Mouse (Mus musculus): ENCODE results near the gene Patl1.
A peak's percentile ranks its signal among the peaks of the same experiment; 100 is the strongest.
"Not testable (repeated sequence)": the region's sequence is repeated elsewhere in the genome, so short reads cannot be mapped to it uniquely, and the experiment has no call there.

Gene Patl1

DNA sequence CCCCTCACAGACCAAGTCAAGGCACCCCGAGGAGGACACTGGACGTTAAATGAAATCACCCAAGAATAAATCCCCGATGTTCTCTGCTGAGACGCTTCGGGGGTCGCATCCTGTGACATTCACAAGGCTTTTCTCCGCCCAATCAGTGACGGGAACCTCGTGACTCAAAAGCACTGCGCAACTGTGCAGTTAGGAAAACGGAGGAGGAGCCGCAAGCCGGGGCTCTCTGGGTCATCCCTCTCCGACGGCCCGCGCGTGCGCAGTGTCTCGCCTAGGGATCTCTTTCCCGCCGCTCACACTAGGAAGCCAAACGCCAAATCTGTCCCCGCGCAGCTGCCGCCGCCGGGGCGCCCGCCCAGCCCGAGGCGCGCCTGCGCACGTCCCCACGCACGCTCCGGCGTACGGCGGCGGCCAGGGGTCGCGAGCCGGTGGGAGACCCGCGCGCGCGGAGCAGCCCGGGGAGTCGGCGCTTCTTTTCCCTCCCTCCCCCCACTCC is at the start of gene Patl1:
Gene Patl1, plus strand, starts transcription at position 363 of the 496 bp plus-strand sequence.
- DNase-seq (ENCODE audit: low read depth): peak; percentile 99

DNA sequence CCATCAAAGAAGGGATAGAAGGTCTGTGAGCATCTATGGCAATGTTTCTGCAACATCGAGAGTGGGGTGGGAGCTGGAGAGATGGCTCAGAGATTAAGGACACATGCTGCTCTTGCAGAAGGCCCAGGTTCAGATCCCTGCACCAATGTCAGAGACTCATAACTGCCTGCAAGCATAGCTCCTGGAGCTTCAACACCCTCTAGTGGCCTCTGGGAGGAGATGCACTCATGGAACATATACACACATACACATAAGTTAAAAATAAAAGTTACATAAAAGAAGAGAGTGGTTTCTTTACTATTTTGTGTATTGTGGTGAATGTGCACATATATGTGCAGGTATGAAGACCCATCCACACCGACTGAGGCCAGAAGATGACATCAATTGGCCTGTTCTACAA is 44.4 kb upstream of the Patl1 start:
- DNase-seq (ENCODE audit: low read depth): no peak

- no peak for DNase-seq (ENCODE audit: low read depth)
Measured at GRCm38 (mm10) chr19:11875006-11875405, 37.2 kb upstream of the Patl1 start, which contains the start of gene Olfr1419. TSS of gene Olfr1419 (minus strand) at chr19:11875106.

- DNase-seq (ENCODE audit: low read depth): not testable (repeated sequence)
Measured at GRCm38 (mm10) chr19:11878404-11878803, 33.8 kb upstream of the Patl1 start.

- no peak for DNase-seq (ENCODE audit: low read depth)
Measured at GRCm38 (mm10) chr19:11886265-11886664, 25.9 kb upstream of the Patl1 start, which contains the start of gene Olfr1420. TSS of gene Olfr1420 (plus strand) at chr19:11886565.

GRCm38 (mm10) chr19:11911021-11911420 is 1.2 kb upstream of the Patl1 start:
- no peak for DNase-seq (ENCODE audit: low read depth)

DNA sequence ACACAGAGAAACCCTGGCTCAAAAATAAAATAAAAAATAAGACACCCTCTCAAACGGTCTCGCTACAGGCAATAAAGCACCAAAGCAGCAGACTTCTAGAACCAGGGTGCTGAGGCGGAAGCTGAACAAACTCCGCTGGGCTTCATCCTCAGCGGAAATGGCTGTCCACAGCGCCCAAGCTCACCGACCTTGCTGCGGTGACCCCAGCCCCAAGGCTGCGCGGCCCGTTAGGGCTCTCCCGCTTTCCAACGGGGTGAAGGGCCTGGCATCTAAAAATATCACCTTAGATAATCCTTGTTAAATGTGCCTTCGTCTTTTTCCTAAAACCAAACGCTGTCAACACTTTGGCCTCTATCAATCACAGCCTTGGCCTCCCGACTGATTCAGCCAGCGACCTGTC is 596 bp upstream of the Patl1 start:
- no peak for DNase-seq (ENCODE audit: low read depth)

GRCm38 (mm10) chr19:11912533-11913121 is 428 bp downstream of the Patl1 start:
- peak; percentile 69 for DNase-seq (ENCODE audit: low read depth)

DNA sequence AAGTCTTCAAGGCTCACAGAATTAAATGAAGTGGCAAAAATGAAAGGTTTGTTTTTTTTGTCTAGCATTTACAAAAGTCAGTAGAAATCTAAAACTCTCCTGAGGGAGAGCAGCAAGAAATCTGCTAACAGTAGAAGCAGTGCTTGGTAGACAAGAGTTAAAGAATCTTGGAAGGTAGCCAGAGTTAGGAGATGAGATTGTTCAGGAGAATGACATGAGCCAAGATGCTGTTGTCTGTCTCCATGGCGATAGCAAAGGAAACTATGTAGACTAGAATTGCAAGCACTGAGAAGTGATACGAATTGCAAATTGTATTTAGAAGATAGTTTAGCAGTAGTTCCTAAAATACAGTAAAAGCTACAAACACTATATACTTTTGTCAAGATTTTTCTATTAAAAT is 3.6 kb downstream of the Patl1 start:
- no peak for DNase-seq (ENCODE audit: low read depth)

DNA sequence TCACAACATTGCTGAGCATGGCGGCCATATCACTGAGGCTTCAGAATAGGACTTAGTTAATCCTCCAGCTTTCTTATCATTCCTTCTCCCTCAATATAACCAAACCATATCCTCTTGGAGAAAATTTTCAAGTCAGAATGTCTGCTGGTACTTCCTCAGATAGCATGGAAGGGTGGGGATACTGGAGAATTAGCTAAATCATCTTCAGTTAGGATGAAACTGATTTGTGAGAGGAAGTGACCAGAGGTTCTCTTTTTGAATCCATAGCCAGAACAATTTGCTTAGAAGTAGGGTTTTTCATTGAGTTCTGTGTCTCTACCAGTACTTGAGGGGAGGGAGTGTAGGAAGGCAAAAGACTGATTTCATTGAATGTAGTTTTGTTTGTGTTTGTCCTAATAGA is 9.9 kb downstream of the Patl1 start:
- no peak for DNase-seq (ENCODE audit: low read depth)

- DNase-seq (ENCODE audit: low read depth): not testable (repeated sequence)
Measured at GRCm38 (mm10) chr19:11922515-11922914, 10.3 kb downstream of the Patl1 start.

DNA sequence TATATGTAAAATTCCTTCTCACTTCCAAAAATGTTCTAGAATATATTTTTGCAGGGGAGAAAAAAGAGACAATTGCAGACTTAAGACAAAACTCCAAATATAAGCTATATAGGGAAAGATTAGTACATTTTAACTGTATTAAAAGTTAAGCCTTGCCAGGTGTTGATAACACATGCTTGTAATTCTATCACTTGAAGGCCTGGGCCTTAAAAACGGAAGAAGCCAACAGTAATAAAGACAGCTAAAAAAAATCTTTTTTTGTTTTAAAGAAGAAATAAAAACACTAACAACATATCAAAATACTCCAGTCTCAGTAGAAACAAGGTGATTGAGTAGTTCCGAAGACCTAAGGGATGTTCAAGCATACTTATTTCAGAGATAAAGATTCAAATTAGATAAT is 14.2 kb downstream of the Patl1 start:
- DNase-seq (ENCODE audit: low read depth): no peak

GRCm38 (mm10) chr19:11928025-11928748 is 16.0 kb downstream of the Patl1 start:
- no peak for DNase-seq (ENCODE audit: low read depth)

GRCm38 (mm10) chr19:11946460-11946859 is 34.3 kb downstream of the Patl1 start:
- DNase-seq (ENCODE audit: low read depth): not testable (repeated sequence)

GRCm38 (mm10) chr19:11949878-11950277 is 37.7 kb downstream of the Patl1 start:
- no peak for DNase-seq (ENCODE audit: low read depth)

DNA sequence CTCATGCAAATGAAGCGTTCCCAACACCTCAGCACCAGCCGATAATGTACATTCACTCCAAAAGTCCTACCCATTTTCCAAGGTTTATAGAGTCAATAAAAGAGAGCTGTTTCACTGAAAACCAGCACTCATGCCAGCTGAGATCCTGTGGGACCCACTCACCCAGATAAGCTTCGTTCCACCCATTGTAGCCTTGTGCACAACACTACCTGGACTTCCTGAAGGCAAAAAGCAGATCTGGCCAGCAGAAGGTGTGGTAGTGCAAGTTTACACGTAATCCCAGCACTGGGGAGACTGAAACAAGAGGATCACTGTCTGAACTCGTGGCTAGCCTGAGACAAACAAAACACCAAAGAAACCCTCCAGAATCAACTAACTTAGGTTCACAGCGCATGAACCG is 38.5 kb downstream of the Patl1 start:
- DNase-seq (ENCODE audit: low read depth): no peak

DNA sequence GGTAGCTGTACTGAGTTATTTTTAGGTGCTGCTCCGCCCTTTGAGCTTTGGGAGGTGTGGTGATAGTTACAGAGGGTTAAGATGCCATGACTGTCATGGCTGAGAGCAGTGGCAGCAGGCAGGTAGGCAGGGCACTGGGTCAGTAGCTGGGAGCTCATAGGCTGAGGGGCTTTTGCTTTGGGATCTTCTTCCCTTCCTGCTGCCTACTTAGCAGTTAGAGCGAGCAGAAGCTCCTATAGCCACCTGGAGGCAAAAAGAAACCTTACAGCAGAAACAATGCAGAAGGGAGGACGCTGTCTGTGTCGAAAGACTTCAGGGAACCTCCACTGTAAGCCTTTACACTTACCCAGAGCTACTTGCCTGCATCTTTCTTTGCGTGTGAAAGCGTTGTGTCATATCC is 42.0 kb downstream of the Patl1 start:
- DNase-seq (ENCODE audit: low read depth): no peak

GRCm38 (mm10) chr19:11956636-11957035 is 44.4 kb downstream of the Patl1 start:
- no peak for DNase-seq (ENCODE audit: low read depth)

DNA sequence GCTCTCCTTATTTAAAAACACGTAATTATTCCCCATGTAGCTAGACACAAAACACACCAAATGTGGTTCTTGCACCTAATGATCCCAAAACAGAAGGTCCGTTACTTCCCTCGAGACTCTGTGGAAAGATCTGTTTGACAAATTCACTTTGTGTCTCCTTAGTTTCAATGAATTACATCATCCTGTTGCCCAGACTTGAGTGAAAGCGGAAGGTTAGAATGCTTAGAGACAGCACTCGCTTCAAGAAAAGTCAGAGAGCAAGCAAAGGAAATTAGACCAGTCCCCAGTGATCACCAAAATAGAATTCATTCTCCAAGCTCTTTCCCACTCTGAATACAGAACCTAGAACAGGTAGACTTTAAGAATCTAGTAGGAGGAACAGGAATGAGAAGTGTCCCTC is 45.2 kb downstream of the Patl1 start:
- DNase-seq (ENCODE audit: low read depth): no peak

DNA sequence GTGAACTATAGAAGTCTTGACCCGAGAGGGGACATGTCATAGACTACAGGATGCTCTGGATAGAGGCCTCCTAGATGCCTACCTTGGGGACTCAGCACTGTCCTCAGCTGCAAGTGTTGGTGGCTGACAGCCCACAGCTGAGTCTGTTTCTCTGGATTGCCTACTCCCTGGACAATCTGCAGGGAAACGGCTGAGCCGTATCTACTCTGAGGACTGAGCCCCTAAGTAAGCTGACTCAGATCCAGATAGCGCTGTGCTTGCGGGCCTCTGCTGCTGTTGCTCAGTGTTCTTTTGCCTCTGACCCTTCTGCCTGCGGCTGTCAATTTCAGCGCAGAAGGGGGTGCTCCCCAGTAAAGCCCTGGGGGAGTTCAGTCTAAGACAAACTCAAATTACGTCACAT is 45.6 kb downstream of the Patl1 start:
- no peak for DNase-seq (ENCODE audit: low read depth)

DNA sequence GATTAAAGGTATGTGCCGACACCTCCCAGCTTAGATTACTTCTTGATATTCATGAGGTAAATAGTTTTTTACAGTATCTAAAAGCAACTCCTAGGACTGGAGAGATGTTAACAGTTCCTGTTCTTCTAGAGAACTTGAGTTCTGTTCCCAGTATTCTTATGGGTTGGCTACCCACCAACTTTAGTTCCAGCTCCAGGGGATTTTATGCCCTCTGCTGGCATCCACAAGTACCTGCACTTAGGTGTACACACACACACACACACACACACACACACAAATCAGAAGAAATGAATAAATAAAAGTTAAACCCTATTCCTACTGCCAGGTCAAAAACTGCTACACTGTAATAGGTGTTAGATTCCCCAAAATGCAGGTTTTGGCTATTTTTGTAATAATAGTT is 52.1 kb downstream of the Patl1 start:
- DNase-seq (ENCODE audit: low read depth): no peak

- peak; percentile 100 for DNase-seq (ENCODE audit: low read depth)
Measured at GRCm38 (mm10) chr19:11965023-11965942, 53.1 kb downstream of the Patl1 start, which contains the start of gene Osbp. TSS of gene Osbp (plus strand) at chr19:11965941.

All from induced T-regulatory cell, adult 2 months (primary cell).